Mouse (Mus musculus) MEL (cell line): Measurements from ENCODE around the gene Slc41a2. TPM values are rescaled to one million over a fixed set of nuclear protein-coding genes. Genes with fewer than 3 reads are reported as not detected.

Source experiments
- DNase-seq: peaks from one replicate; pipeline ENCODE4 v3.0.0; 2011; ENCODE audit warnings: low read depth, low spot score
- H3K27ac ChIP-seq: 2 replicates; pipeline ENCODE4 v1.5.1; 2012; ENCODE audit warnings: low read depth, mild to moderate bottlenecking, control low read depth, low read length, moderate library complexity; ENCODE audit not compliant: control insufficient read depth
- H3K27me3 ChIP-seq, 2 experiments: fragments of 150-350 bp in 1 of 2; sonication (generic) in 1 of 2; 2 replicates each; pipeline ENCODE4 v1.6.1; 2012; ENCODE audit warnings: low read length in 2 of 2, mild to moderate bottlenecking in 2 of 2, improper control_type of control experiment in 1 of 2, moderate library complexity in 1 of 2; ENCODE audit not compliant: insufficient read depth in 2 of 2, control insufficient read depth in 1 of 2
- H3K36me3 ChIP-seq, 2 experiments: 2 replicates each; pipeline ENCODE4 v1.6.1; 2012 to 2014; ENCODE audit warnings: low read length in 2 of 2, improper control_type of control experiment in 1 of 2, inconsistent platforms in 1 of 2, mild to moderate bottlenecking in 1 of 2; ENCODE audit not compliant: insufficient read depth in 2 of 2, control insufficient read depth in 1 of 2
- H3K4me1 ChIP-seq, 2 experiments: fragments of 150-350 bp in 1 of 2; sonication (generic) in 1 of 2; 2 replicates each; pipeline ENCODE4 v1.6.1; 2012; ENCODE audit warnings: low read length in 2 of 2, improper control_type of control experiment in 1 of 2, mild to moderate bottlenecking in 1 of 2; ENCODE audit not compliant: insufficient read depth in 2 of 2, control insufficient read depth in 1 of 2
- H3K4me3 ChIP-seq, 2 experiments: fragments of 150-350 bp in 1 of 2; sonication (generic) in 1 of 2; 2 replicates each; pipeline ENCODE4 v1.5.1; 2012; ENCODE audit warnings: low read depth in 2 of 2, low read length in 2 of 2, mild to moderate bottlenecking in 2 of 2, moderate library complexity in 2 of 2, control low read depth in 1 of 2, improper control_type of control experiment in 1 of 2; ENCODE audit not compliant: control insufficient read depth in 1 of 2, insufficient read depth in 1 of 2
- H3K79me2 ChIP-seq: 2 replicates; pipeline ENCODE4 v1.6.1; 2012; ENCODE audit warnings: mild to moderate bottlenecking, low read length, moderate library complexity; ENCODE audit not compliant: control insufficient read depth, poor library complexity, insufficient read depth
- H3K9ac ChIP-seq: 2 replicates; pipeline ENCODE4 v1.6.1; 2012; ENCODE audit warnings: low read depth, mild to moderate bottlenecking, control low read depth, low read length, moderate library complexity; ENCODE audit not compliant: control insufficient read depth, poor library complexity, severe bottlenecking
- H3K9me3 ChIP-seq: fragments of 150-350 bp; sonication (generic); replicated peaks from 2 replicates; pipeline ENCODE4 v1.6.1; 2012; ENCODE audit warnings: mild to moderate bottlenecking, low read length, improper control_type of control experiment, moderate library complexity; ENCODE audit not compliant: insufficient read depth
- BHLHE40 ChIP-seq: IDR thresholded peaks from 2 replicates; pipeline ENCODE4 v1.6.1; 2012; ENCODE audit warnings: low read depth, mild to moderate bottlenecking, inconsistent platforms, low read length, improper control_type of control experiment, borderline replicate concordance
- CHD1 ChIP-seq: IDR thresholded peaks from 2 replicates; pipeline ENCODE4 v1.6.1; 2012; ENCODE audit warnings: low read depth, mild to moderate bottlenecking, inconsistent platforms, low read length, improper control_type of control experiment
- CHD2 ChIP-seq: IDR thresholded peaks from 2 replicates; pipeline ENCODE4 v1.6.1; 2011; ENCODE audit warnings: low read length, improper control_type of control experiment
- E2F4 ChIP-seq: IDR thresholded peaks from 2 replicates; pipeline ENCODE4 v1.6.1; 2011; ENCODE audit warnings: low read depth, low read length, improper control_type of control experiment, borderline replicate concordance
- ELF1 ChIP-seq: IDR thresholded peaks from 2 replicates; pipeline ENCODE4 v1.6.1; 2014; ENCODE audit warnings: low read depth, mild to moderate bottlenecking, inconsistent platforms, low read length, improper control_type of control experiment, moderate library complexity
- EP300 ChIP-seq, 2 experiments: IDR thresholded peaks; 2 replicates each; pipeline ENCODE4 v1.6.1; 2011; ENCODE audit warnings: improper control_type of control experiment in 2 of 2, low read length in 2 of 2, low read depth in 1 of 2, mild to moderate bottlenecking in 1 of 2
- GABPA ChIP-seq: IDR thresholded peaks from 2 replicates; pipeline ENCODE4 v1.6.1; 2012; ENCODE audit warnings: low read depth, mild to moderate bottlenecking, inconsistent platforms, low read length, improper control_type of control experiment, moderate library complexity
- GATA1 ChIP-seq: IDR thresholded peaks from 2 replicates; pipeline ENCODE4 v1.6.1; 2011; ENCODE audit warnings: low read depth, low read length, improper control_type of control experiment
- KAT2A ChIP-seq: conservative IDR thresholded peaks from 2 replicates; pipeline ENCODE4 v1.6.1; 2012; ENCODE audit warnings: low read depth, low read length, improper control_type of control experiment, inconsistent platforms
- MAFK ChIP-seq: IDR thresholded peaks from 2 replicates; pipeline ENCODE4 v1.6.1; 2011; ENCODE audit warnings: low read depth, mild to moderate bottlenecking, low read length, improper control_type of control experiment, borderline replicate concordance
- MAX ChIP-seq: IDR thresholded peaks from 2 replicates; pipeline ENCODE4 v1.6.1; 2011; ENCODE audit warnings: low read length, improper control_type of control experiment
- MAZ ChIP-seq: IDR thresholded peaks from 2 replicates; pipeline ENCODE4 v1.6.1; 2012; ENCODE audit warnings: low read depth, mild to moderate bottlenecking, inconsistent platforms, low read length, improper control_type of control experiment
- MEF2A ChIP-seq: IDR thresholded peaks from 2 replicates; pipeline ENCODE4 v1.6.1; 2014; ENCODE audit warnings: low read depth, mild to moderate bottlenecking, inconsistent platforms, low read length, improper control_type of control experiment; ENCODE audit not compliant: poor library complexity, insufficient replicate concordance, severe bottlenecking; ENCODE audit errors: extremely low read depth
- MXI1 ChIP-seq: IDR thresholded peaks from 2 replicates; pipeline ENCODE4 v1.6.1; 2011; ENCODE audit warnings: mild to moderate bottlenecking, low read depth, low read length, improper control_type of control experiment
- MYC ChIP-seq: IDR thresholded peaks from 2 replicates; pipeline ENCODE4 v1.6.1; 2011; ENCODE audit warnings: low read depth, mild to moderate bottlenecking, low read length, improper control_type of control experiment, moderate library complexity
- NELFE ChIP-seq: IDR thresholded peaks from 2 replicates; pipeline ENCODE4 v1.6.1; 2011; ENCODE audit warnings: low read depth, low read length, improper control_type of control experiment
- NRF1 ChIP-seq: IDR thresholded peaks from 2 replicates; pipeline ENCODE4 v1.6.1; 2014; ENCODE audit warnings: low read depth, mild to moderate bottlenecking, inconsistent platforms, low read length, improper control_type of control experiment, moderate library complexity; ENCODE audit not compliant: poor library complexity, insufficient read depth, severe bottlenecking
- POLR2A ChIP-seq, 2 experiments: IDR thresholded peaks; 2 replicates each; pipeline ENCODE4 v1.6.1; 2011 to 2012; ENCODE audit warnings: low read length in 2 of 2, mild to moderate bottlenecking in 2 of 2, control low read depth in 1 of 2, improper control_type of control experiment in 1 of 2, low read depth in 1 of 2, moderate library complexity in 1 of 2; ENCODE audit not compliant: control insufficient read depth in 1 of 2, insufficient read depth in 1 of 2, poor library complexity in 1 of 2
- POLR2AphosphoS5 ChIP-seq: IDR thresholded peaks from 2 replicates; pipeline ENCODE4 v1.6.1; 2012; ENCODE audit warnings: low read depth, borderline replicate concordance, mild to moderate bottlenecking, inconsistent platforms, low read length, moderate library complexity, mixed read lengths
- RCOR1 ChIP-seq: IDR thresholded peaks from 2 replicates; pipeline ENCODE4 v1.6.1; 2012; ENCODE audit warnings: low read depth, mild to moderate bottlenecking, inconsistent platforms, low read length, improper control_type of control experiment
- SMC3 ChIP-seq: IDR thresholded peaks from 2 replicates; pipeline ENCODE4 v1.6.1; 2011; ENCODE audit warnings: low read depth, low read length, improper control_type of control experiment
- TAL1 ChIP-seq: IDR thresholded peaks from 2 replicates; pipeline ENCODE4 v1.6.1; 2012; ENCODE audit warnings: mild to moderate bottlenecking, inconsistent platforms, low read length, moderate library complexity, mixed read lengths
- TBP ChIP-seq: IDR thresholded peaks from 2 replicates; pipeline ENCODE4 v1.8.0; 2011; ENCODE audit warnings: low read depth, low read length, improper control_type of control experiment
- USF2 ChIP-seq, 2 experiments: IDR thresholded peaks; 2 replicates each; pipeline ENCODE4 v1.6.1; 2011 to 2012; ENCODE audit warnings: improper control_type of control experiment in 2 of 2, low read length in 2 of 2, borderline replicate concordance in 1 of 2, inconsistent platforms in 1 of 2, low read depth in 1 of 2, mild to moderate bottlenecking in 1 of 2; ENCODE audit not compliant: insufficient read depth in 1 of 2
- ZC3H11A ChIP-seq: IDR thresholded peaks from 2 replicates; pipeline ENCODE4 v1.6.1; 2012; ENCODE audit warnings: low read depth, mild to moderate bottlenecking, inconsistent platforms, low read length, improper control_type of control experiment
- ZKSCAN1 ChIP-seq: IDR thresholded peaks from 2 replicates; pipeline ENCODE4 v1.6.1; 2012; ENCODE audit warnings: low read depth, mild to moderate bottlenecking, inconsistent platforms, low read length, improper control_type of control experiment, moderate library complexity
- ZMIZ1 ChIP-seq: IDR thresholded peaks from 2 replicates; pipeline ENCODE4 v1.6.1; 2012; ENCODE audit warnings: low read depth, mild to moderate bottlenecking, inconsistent platforms, low read length, improper control_type of control experiment, moderate library complexity
- ZNF384 ChIP-seq: IDR thresholded peaks from 2 replicates; pipeline ENCODE4 v1.6.1; 2012; ENCODE audit warnings: low read depth, mild to moderate bottlenecking, inconsistent platforms, low read length, improper control_type of control experiment
- polyA plus RNA-seq, 2 experiments: library from polyadenylated mRNA; stranded (reverse) in 1 of 2; unstranded in 1 of 2; fragments of >175 nt in 1 of 2; fragments of >200 nt in 1 of 2; gene quantifications; 2 replicates each; pipeline versions ENCODE4 v1.2.1 to v1.2.4; 2012; ENCODE audit warnings: low replicate concordance in 2 of 2, low read depth in 1 of 2; ENCODE audit not compliant: insufficient read length in 2 of 2, insufficient read depth in 1 of 2, missing spikeins in 1 of 2
- total RNA-seq: library from RNA; depleted of rRNA; stranded (reverse); fragments of 300-350 nt; gene quantifications from 2 replicates; pipeline ENCODE4 v1.2.3, GENCODE M21; 2012

The Slc41a2 gene
- total and polyA plus RNA-seq, 3 experiments = not detected

- no peak overlapping the region for H3K9ac ChIP-seq
- H3K4me3 ChIP-seq = no peak overlapping the region
- no peaks in the 10 kb centered on the region for H3K9me3 ChIP-seq
- no peaks in the 10 kb centered on the region for H3K79me2 ChIP-seq
- no peaks in the 10 kb centered on the region for H3K27me3 ChIP-seq
- H3K36me3 ChIP-seq = peaks cover 0 to 12% of the 10 kb centered on the region in 2 experiments; a peak in 2 of 4 replicates
- H3K27ac ChIP-seq = no peak overlapping the region
- peaks cover 12 to 14% of the 10 kb centered on the region in 2 experiments for H3K4me1 ChIP-seq
- no peak for TF ChIP-seq GABPA
- TF ChIP-seq GATA1 = no peak
- no peak for TF ChIP-seq NELFE
- no peak for TF ChIP-seq EP300 (IDR thresholded peaks at IDR 0.05; ENCODE audit: low read depth in 1 of 2, low read length in 2 of 2)
- no peak for TF ChIP-seq TAL1
- no peak for TF ChIP-seq NRF1
- TF ChIP-seq MAZ = no peak
- TF ChIP-seq SMC3 = no peak
- no peak for TF ChIP-seq MXI1
- TF ChIP-seq ZC3H11A = no peak
- TF ChIP-seq CHD2 = no peak
- no peak for TF ChIP-seq POLR2AphosphoS5
- TF ChIP-seq RCOR1 = no peak
- no peak for TF ChIP-seq ELF1
- no peak for TF ChIP-seq CHD1
- DNase-seq = no peak
Measured at GRCm38 (mm10) chr10:83212618-83213017, 125.1 kb downstream of the Slc41a2 start.

- Histone ChIP-seq H3K36me3 (peaks cover 0 to 16% of the 10 kb centered on the region in 2 experiments; a peak in 2 of 4 replicates), H3K9ac (no peak overlapping the region), H3K27me3 (no peaks in the 10 kb centered on the region), H3K27ac (no peak overlapping the region), H3K4me1 (peaks cover 12 to 19% of the 10 kb centered on the region in 2 experiments), H3K79me2 (no peaks in the 10 kb centered on the region), H3K9me3 (no peaks in the 10 kb centered on the region), H3K4me3 (no peak overlapping the region)
- TF ChIP-seq USF2 (IDR thresholded peaks at IDR 0.05; ENCODE audit: borderline replicate concordance in 1 of 2, insufficient read depth in 1 of 2, low read depth in 1 of 2, low read length in 2 of 2) (no peak), MAX (no peak), NRF1 (no peak), TBP (no peak), POLR2AphosphoS5 (no peak), ZC3H11A (no peak), MEF2A (no peak), MYC (no peak), ZMIZ1 (no peak), ZNF384 (no peak), POLR2A (IDR thresholded peaks at IDR 0.05; ENCODE audit: control insufficient read depth in 1 of 2, insufficient read depth in 1 of 2, low read depth in 1 of 2, low read length in 2 of 2, poor library complexity in 1 of 2) (no peak), EP300 (IDR thresholded peaks at IDR 0.05; ENCODE audit: low read depth in 1 of 2, low read length in 2 of 2) (no peak), KAT2A (no peak), GATA1 (no peak), ZKSCAN1 (no peak), BHLHE40 (no peak), MAFK (no peak), E2F4 (no peak)
- no peak for DNase-seq
Measured at GRCm38 (mm10) chr10:83210968-83211583, 126.6 kb downstream of the Slc41a2 start.
